Mouse (Mus musculus) brain, embryonic 14.5 days (tissue): ENCODE measurements around the gene Phrf1. TPM values are rescaled to one million over a fixed set of nuclear protein-coding genes. Genes with fewer than 3 reads are reported as not detected.

Experiments used
- DNase-seq: peaks from one replicate; pipeline ENCODE4 v3.0.0-alpha.2; 2011; ENCODE audit warnings: low read depth
- CTCF ChIP-seq: fragments of 200-500 bp; IDR thresholded peaks from 2 replicates; pipeline ENCODE4 v1.5.1; 2012; ENCODE audit warnings: inconsistent platforms, mild to moderate bottlenecking, moderate library complexity, borderline replicate concordance; ENCODE audit not compliant: insufficient read depth, insufficient read length; ENCODE audit errors: extremely low read depth
- POLR2A ChIP-seq: fragments of 200-500 bp; IDR thresholded peaks from 2 replicates; pipeline ENCODE4 v1.6.1; 2012; ENCODE audit warnings: mild to moderate bottlenecking, inconsistent platforms, borderline replicate concordance; ENCODE audit not compliant: poor library complexity, insufficient read depth, insufficient read length, severe bottlenecking; ENCODE audit errors: extremely low read depth
- polyA plus RNA-seq: library from polyadenylated mRNA; depleted of rRNA; stranded (reverse); fragments of >200 nt; gene quantifications from 2 replicates; pipeline ENCODE4 v1.2.3, GENCODE M21; 2012; rRNA removed

Phrf1 gene
- 19.9 and 47.1 TPM in 2 replicates for polyA plus RNA-seq

DNA sequence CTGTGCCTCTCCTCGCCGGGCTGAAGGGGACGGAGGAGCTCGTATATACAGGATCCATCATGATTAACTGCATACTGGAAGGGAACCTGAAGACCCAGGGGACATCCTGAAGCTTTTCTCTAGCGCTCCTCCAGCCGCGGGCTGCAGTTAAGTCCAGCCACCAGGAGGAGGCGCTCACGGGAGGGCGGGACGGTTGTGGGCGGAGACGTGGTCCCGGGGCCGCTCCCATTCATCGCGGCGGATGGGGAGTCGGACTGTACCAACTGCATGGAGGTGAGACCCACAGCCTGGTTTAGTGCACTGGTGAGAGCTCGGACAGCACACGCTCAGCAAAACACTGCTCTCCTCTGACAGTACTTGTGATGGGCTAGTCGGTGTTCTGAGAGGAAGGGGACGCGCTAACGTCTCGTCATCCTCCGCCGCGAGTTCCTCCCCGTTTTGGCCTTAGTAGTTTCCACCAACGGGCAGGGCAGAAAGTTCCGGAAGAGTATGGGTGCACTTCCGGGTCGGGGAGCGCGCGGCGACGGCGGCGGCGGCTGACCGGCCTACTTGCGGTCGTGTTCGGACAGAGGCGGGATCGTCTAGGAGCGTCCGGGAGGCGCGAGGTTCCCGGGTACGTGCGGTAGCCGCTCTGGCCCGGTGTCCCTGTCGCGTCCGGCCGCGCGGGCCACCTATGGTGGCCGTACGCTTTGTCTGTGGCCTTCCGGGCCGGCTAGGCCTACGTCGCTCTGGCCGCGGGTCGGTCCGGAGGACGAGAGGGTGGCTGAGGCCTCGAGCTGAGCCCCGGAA lies at the start of gene Phrf1:
TSS of gene Phrf1 (plus strand) at position 506 of the 789 bp plus-strand sequence.
- peak; percentile 97 for TF ChIP-seq CTCF
- TF ChIP-seq POLR2A: peak; percentile 81
- DNase-seq: peak; percentile 96

DNA sequence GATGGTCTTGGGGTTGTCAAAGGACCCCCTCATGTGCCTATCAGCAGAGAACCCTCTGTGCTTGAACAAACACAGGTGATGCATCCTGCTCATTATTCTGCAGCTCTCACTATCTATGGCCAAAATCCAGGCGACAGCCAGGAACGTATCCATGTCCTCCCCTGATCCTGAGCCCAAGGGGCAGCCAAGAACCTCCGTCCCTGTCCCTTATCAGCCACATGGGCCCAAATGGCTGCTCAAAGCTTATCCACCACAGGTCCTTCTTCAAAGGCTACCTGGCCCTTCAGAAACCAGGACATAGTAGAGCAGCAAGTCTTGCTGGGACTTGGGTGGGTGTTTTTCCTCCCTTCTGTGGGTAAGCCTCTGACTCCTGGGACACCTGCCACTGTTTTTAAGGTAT lies 40.4 kb upstream of the Phrf1 start:
- DNase-seq: no peak
- TF ChIP-seq CTCF (no peak), POLR2A (no peak)

GRCm38 (mm10) chr7:141188733-141189132 lies 39.9 kb upstream of the Phrf1 start:
- TF ChIP-seq CTCF: no peak
- no peak for TF ChIP-seq POLR2A
- no peak for DNase-seq

DNA sequence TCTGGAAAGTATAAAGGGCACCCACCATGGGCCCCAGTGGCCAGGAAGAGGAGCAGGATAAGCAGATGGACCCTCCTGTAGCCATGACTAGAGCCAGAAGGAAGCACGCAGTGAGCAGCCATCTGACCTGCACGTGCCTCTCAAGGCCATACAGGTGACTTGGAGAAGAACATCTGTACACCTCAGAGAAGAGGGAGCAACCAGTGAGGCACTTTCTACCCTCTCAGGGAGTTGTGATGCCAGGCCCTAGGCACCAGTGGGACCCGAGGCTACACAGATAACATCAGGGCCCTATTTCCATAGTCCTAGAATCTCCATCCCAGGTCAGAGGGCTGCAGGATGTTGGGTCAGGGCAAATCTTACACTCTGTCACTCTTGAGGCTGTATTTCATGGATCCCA lies 38.4 kb upstream of the Phrf1 start:
- TF ChIP-seq POLR2A: no peak
- TF ChIP-seq CTCF: no peak
- DNase-seq: no peak

DNA sequence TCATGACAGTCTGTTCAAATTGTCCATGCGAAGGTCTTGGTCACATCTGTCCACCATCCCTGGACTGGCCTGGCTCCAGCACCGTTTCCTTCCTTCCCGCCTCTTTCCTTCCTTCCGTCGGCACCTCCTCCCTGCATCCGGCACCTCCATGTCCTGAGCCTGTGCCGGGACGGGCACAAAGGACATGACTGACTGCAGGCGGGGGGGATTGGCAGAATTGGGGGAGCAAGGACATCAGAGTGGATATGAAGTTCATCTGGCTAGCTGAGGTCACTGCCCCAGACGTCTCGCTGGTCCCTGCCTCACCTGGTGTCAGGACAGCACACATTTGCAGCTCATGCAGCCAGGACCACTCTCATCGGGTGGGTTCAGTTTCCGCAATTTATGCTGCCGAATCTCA lies 37.5 kb upstream of the Phrf1 start:
- TF ChIP-seq CTCF: no peak
- TF ChIP-seq POLR2A: no peak
- no peak for DNase-seq

GRCm38 (mm10) chr7:141191796-141192685 lies 36.5 kb upstream of the Phrf1 start:
- no peak for TF ChIP-seq CTCF
- TF ChIP-seq POLR2A: no peak
- DNase-seq: no peak

GRCm38 (mm10) chr7:141192776-141193347 lies 35.7 kb upstream of the Phrf1 start:
- DNase-seq: peak; percentile 11
- TF ChIP-seq CTCF: no peak

DNA sequence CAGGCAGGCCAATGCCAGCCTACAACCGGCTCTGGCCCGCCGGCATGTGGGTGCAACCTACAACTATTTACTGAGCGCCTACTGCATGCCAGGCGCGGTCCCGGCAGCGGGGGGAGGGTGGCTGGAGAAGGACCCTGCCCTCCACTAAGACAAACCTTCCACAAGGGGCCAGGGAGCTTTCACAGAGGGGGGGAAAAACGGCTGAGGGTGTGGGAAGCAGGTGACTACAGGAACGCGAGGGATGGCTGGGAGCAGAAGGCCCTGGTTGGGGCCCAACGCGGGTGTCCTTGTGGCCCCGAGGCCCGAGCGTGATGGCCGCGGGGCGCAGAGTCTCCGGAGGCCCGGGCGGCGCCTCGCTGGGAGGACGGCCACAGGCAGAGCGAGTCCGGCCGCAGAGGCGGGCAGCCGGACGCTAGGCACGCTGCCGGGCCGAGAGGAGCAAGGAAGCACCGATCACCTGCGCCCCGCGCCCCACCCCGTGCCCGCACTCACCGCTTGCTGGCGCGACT lies 35.2 kb upstream of the Phrf1 start:
- TF ChIP-seq CTCF (no peak), POLR2A (no peak)
- DNase-seq: peak; percentile 46

GRCm38 (mm10) chr7:141193948-141194347 lies 34.6 kb upstream of the Phrf1 start, which contains the start of the genes Hras and Lrrc56:
TSS of gene Hras (minus strand) at chr7:141194005.
TSS of gene Lrrc56 (plus strand) at chr7:141194157.
- peak; percentile 99 for DNase-seq
- TF ChIP-seq CTCF: no peak
- TF ChIP-seq POLR2A: no peak; the same call in 1 of the 2 replicates

- DNase-seq: no peak
- TF ChIP-seq POLR2A (no peak), CTCF (no peak)
Measured at GRCm38 (mm10) chr7:141194409-141194808, 34.2 kb upstream of the Phrf1 start.

DNA sequence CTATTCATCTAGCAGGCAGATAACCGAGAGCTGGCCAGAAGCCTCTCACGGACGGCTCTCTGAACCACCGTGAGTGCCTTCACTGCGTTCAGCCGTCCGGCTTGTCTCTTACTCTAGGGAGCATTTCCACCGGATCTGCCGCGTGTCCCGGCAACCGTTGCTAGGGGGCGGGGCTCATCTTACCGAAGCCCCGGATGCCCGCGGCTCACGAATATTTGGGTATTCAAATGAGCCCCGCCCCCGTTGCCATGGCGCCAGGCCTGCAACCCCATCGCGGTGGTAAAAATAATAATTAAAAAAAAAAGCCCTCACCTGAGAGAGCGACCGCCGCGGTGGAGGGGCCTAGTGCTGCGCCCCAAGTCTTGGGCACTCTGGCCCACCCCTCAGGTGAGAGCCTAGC lies 33.8 kb upstream of the Phrf1 start:
- no peak for TF ChIP-seq POLR2A
- TF ChIP-seq CTCF: no peak

DNA sequence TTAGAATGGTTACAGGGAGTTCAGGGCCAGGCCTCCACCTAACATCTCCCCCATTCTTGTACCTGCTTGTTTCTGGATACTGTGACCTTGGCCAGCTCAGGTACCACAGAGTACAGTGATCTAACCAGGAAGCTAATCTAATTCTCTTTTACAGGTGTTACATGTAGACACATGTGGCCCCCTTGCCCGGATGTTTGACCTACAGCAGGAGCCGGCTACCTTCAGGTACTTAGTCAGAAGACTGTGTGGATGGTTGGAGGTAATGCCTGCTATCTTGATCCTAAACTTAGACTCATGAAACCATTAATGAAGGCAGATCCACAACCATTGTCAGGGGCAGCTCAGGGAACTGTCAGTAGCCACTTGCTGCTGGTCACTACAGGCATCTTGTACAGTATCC lies 32.8 kb upstream of the Phrf1 start:
- no peak for DNase-seq
- TF ChIP-seq POLR2A (no peak), CTCF (no peak)

More for the DNA sequence above, 33.8 kb upstream of the Phrf1 start:
- peak; percentile 96 for DNase-seq

GRCm38 (mm10) chr7:141196619-141197282 lies 31.8 kb upstream of the Phrf1 start:
- no peak for TF ChIP-seq CTCF
- no peak for TF ChIP-seq POLR2A

GRCm38 (mm10) chr7:141198121-141198520 lies 30.5 kb upstream of the Phrf1 start:
- DNase-seq: no peak
- TF ChIP-seq POLR2A: no peak
- no peak for TF ChIP-seq CTCF

More at GRCm38 (mm10) chr7:141196619-141197282, 31.8 kb upstream of the Phrf1 start:
- no peak for DNase-seq
